Mouse (Mus musculus): ENCODE results near the gene Wbp1l. TPM values are rescaled to one million over a fixed set of nuclear protein-coding genes. Genes with fewer than 3 reads are reported as not detected.
A peak's percentile ranks its signal among the peaks of the same experiment; 100 is the strongest.

The Wbp1l gene
- polyA plus RNA-seq, 1 experiment from 2014 or later, result 30.3 TPM

- no peak overlapping the region for H3K4me3 ChIP-seq (ENCODE audit: low read depth, low read length)
- no peaks in the 10 kb centered on the region for H3K27me3 ChIP-seq (ENCODE audit: control insufficient read depth, insufficient read depth, low read length)
- H3K4me2 ChIP-seq, result no peak overlapping the region
- ATAC-seq (ENCODE audit: low FRiP score) (no peak), DNase-seq (ENCODE audit: low spot score, missing footprints) (peak; percentile 39)
- WGBS, result 98% methylated on average over 6 of the region's 6 CpGs
- H3K36me3 ChIP-seq (ENCODE audit: control insufficient read depth, insufficient read depth, low read length), result no peaks in the 10 kb centered on the region; the same call in 1 of the 2 replicates
- H3K9ac ChIP-seq (ENCODE audit: low read length), result no peak overlapping the region
- no peaks in the 10 kb centered on the region for H3K9me3 ChIP-seq (ENCODE audit: control insufficient read depth, low read length)
- no peaks in the 10 kb centered on the region for H3K4me1 ChIP-seq (ENCODE audit: control insufficient read depth, insufficient read depth, low read length)
- no peak overlapping the region for H3K27ac ChIP-seq (ENCODE audit: low read depth, low read length)
These were observed 7.3 kb upstream of the Wbp1l start for GRCm38 (mm10) chr19:46591575-46591974.

GRCm38 (mm10) chr19:46592751-46593439, 6.0 kb upstream of the Wbp1l start:
- no peak overlapping the region for H3K4me2 ChIP-seq
- H3K36me3 ChIP-seq (ENCODE audit: control insufficient read depth, insufficient read depth, low read length), result no peaks in the 10 kb centered on the region; the same call in 1 of the 2 replicates
- 90% methylated on average over 9 of the region's 9 CpGs for WGBS
- H3K9me3 ChIP-seq (ENCODE audit: control insufficient read depth, low read length), result no peaks in the 10 kb centered on the region
- H3K4me1 ChIP-seq (ENCODE audit: control insufficient read depth, insufficient read depth, low read length), result no peaks in the 10 kb centered on the region
- no peak overlapping the region for H3K9ac ChIP-seq (ENCODE audit: low read length)
- no peak overlapping the region for H3K27ac ChIP-seq (ENCODE audit: low read depth, low read length)
- DNase-seq (ENCODE audit: low spot score, missing footprints) (peak; percentile 45), ATAC-seq (ENCODE audit: low FRiP score) (no peak)
- H3K27me3 ChIP-seq (ENCODE audit: control insufficient read depth, insufficient read depth, low read length), result no peaks in the 10 kb centered on the region
- H3K4me3 ChIP-seq (ENCODE audit: low read depth, low read length), result no peak overlapping the region

- Histone ChIP-seq H3K4me3 (ENCODE audit: low read depth, low read length) (peak overlapping the region; percentile 75; the same call in 1 of the 2 replicates), H3K27ac (ENCODE audit: low read depth, low read length) (no peak overlapping the region), H3K27me3 (ENCODE audit: control insufficient read depth, insufficient read depth, low read length) (no peaks in the 10 kb centered on the region), H3K4me1 (ENCODE audit: control insufficient read depth, insufficient read depth, low read length) (peaks cover 10% of the 10 kb centered on the region), H3K36me3 (ENCODE audit: control insufficient read depth, insufficient read depth, low read length) (no peaks in the 10 kb centered on the region; the same call in 1 of the 2 replicates), H3K9me3 (ENCODE audit: control insufficient read depth, low read length) (no peaks in the 10 kb centered on the region), H3K4me2 (peak overlapping the region; percentile 40), H3K9ac (ENCODE audit: low read length) (no peak overlapping the region)
- DNase-seq (ENCODE audit: low spot score, missing footprints) (no peak), ATAC-seq (ENCODE audit: low FRiP score) (no peak)
- 84% methylated on average over 4 of the region's 4 CpGs for WGBS
These were observed 697 bp upstream of the Wbp1l start for GRCm38 (mm10) chr19:46598187-46598586.

GRCm38 (mm10) chr19:46599375-46600256, 732 bp downstream of the Wbp1l start:
- Histone ChIP-seq H3K4me3 (ENCODE audit: low read depth, low read length) (peak overlapping the region; percentile 75), H3K9me3 (ENCODE audit: control insufficient read depth, low read length) (no peaks in the 10 kb centered on the region), H3K27me3 (ENCODE audit: control insufficient read depth, insufficient read depth, low read length) (no peaks in the 10 kb centered on the region), H3K27ac (ENCODE audit: low read depth, low read length) (no peak overlapping the region), H3K4me2 (peak overlapping the region; percentile 91), H3K4me1 (ENCODE audit: control insufficient read depth, insufficient read depth, low read length) (peaks cover 10% of the 10 kb centered on the region), H3K9ac (ENCODE audit: low read length) (peak overlapping the region; percentile 73), H3K36me3 (ENCODE audit: control insufficient read depth, insufficient read depth, low read length) (no peaks in the 10 kb centered on the region; the same call in 1 of the 2 replicates)
- DNase-seq (ENCODE audit: low spot score, missing footprints) (peak; percentile 85), ATAC-seq (ENCODE audit: low FRiP score) (peak; percentile 12)
- 23% methylated on average over 22 of the region's 22 CpGs for WGBS

- Histone ChIP-seq H3K4me2 (no peak overlapping the region), H3K36me3 (ENCODE audit: control insufficient read depth, insufficient read depth, low read length) (no peaks in the 10 kb centered on the region), H3K27me3 (ENCODE audit: control insufficient read depth, insufficient read depth, low read length) (no peaks in the 10 kb centered on the region), H3K27ac (ENCODE audit: low read depth, low read length) (no peak overlapping the region), H3K9ac (ENCODE audit: low read length) (no peak overlapping the region), H3K4me3 (ENCODE audit: low read depth, low read length) (no peak overlapping the region), H3K9me3 (ENCODE audit: control insufficient read depth, low read length) (no peaks in the 10 kb centered on the region), H3K4me1 (ENCODE audit: control insufficient read depth, insufficient read depth, low read length) (peaks cover 10% of the 10 kb centered on the region)
- DNase-seq (ENCODE audit: low spot score, missing footprints) (peak; percentile 84), ATAC-seq (ENCODE audit: low FRiP score) (no peak)
- 88% methylated on average over 4 of the region's 4 CpGs for WGBS
These were observed 1.5 kb downstream of the Wbp1l start for GRCm38 (mm10) chr19:46600371-46600770.

GRCm38 (mm10) chr19:46601491-46601890, 2.6 kb downstream of the Wbp1l start:
- Histone ChIP-seq H3K36me3 (ENCODE audit: control insufficient read depth, insufficient read depth, low read length) (no peaks in the 10 kb centered on the region), H3K9me3 (ENCODE audit: control insufficient read depth, low read length) (no peaks in the 10 kb centered on the region), H3K27me3 (ENCODE audit: control insufficient read depth, insufficient read depth, low read length) (no peaks in the 10 kb centered on the region), H3K4me2 (no peak overlapping the region), H3K27ac (ENCODE audit: low read depth, low read length) (no peak overlapping the region), H3K9ac (ENCODE audit: low read length) (no peak overlapping the region), H3K4me1 (ENCODE audit: control insufficient read depth, insufficient read depth, low read length) (peaks cover 10% of the 10 kb centered on the region), H3K4me3 (ENCODE audit: low read depth, low read length) (no peak overlapping the region)
- ATAC-seq (ENCODE audit: low FRiP score), result no peak
- no peak for DNase-seq (ENCODE audit: low spot score, missing footprints)
- WGBS, result 92% methylated on average over 14 of the region's 14 CpGs

- peaks cover 10% of the 10 kb centered on the region for H3K4me1 ChIP-seq (ENCODE audit: control insufficient read depth, insufficient read depth, low read length)
- no peak overlapping the region for H3K4me2 ChIP-seq
- WGBS, result 98% methylated on average over 4 of the region's 4 CpGs
- no peak for DNase-seq (ENCODE audit: low spot score, missing footprints)
- H3K27ac ChIP-seq (ENCODE audit: low read depth, low read length), result no peak overlapping the region
- no peak overlapping the region for H3K9ac ChIP-seq (ENCODE audit: low read length)
- ATAC-seq (ENCODE audit: low FRiP score), result no peak
- no peaks in the 10 kb centered on the region for H3K27me3 ChIP-seq (ENCODE audit: control insufficient read depth, insufficient read depth, low read length)
- no peak overlapping the region for H3K4me3 ChIP-seq (ENCODE audit: low read depth, low read length)
- H3K36me3 ChIP-seq (ENCODE audit: control insufficient read depth, insufficient read depth, low read length), result no peaks in the 10 kb centered on the region
- no peaks in the 10 kb centered on the region for H3K9me3 ChIP-seq (ENCODE audit: control insufficient read depth, low read length)
These were observed 3.5 kb downstream of the Wbp1l start for GRCm38 (mm10) chr19:46602406-46602805.

- Histone ChIP-seq H3K9ac (ENCODE audit: low read length) (no peak overlapping the region), H3K9me3 (ENCODE audit: control insufficient read depth, low read length) (no peaks in the 10 kb centered on the region), H3K27me3 (ENCODE audit: control insufficient read depth, insufficient read depth, low read length) (no peaks in the 10 kb centered on the region), H3K4me2 (no peak overlapping the region), H3K4me1 (ENCODE audit: control insufficient read depth, insufficient read depth, low read length) (no peaks in the 10 kb centered on the region), H3K27ac (ENCODE audit: low read depth, low read length) (no peak overlapping the region), H3K36me3 (ENCODE audit: control insufficient read depth, insufficient read depth, low read length) (peaks cover 6% of the 10 kb centered on the region; the same call in 1 of the 2 replicates), H3K4me3 (ENCODE audit: low read depth, low read length) (no peak overlapping the region)
- DNase-seq (ENCODE audit: low spot score, missing footprints) (peak; percentile 19), ATAC-seq (ENCODE audit: low FRiP score) (no peak)
- 94% methylated on average over 13 of the region's 13 CpGs for WGBS
These were observed 7.8 kb downstream of the Wbp1l start for GRCm38 (mm10) chr19:46606718-46607117.

GRCm38 (mm10) chr19:46607424-46607823, 8.5 kb downstream of the Wbp1l start:
- DNase-seq (ENCODE audit: low spot score, missing footprints), result peak; percentile 72
- Histone ChIP-seq H3K27ac (ENCODE audit: low read depth, low read length) (no peak overlapping the region), H3K36me3 (ENCODE audit: control insufficient read depth, insufficient read depth, low read length) (peaks cover 6% of the 10 kb centered on the region; the same call in 1 of the 2 replicates), H3K4me1 (ENCODE audit: control insufficient read depth, insufficient read depth, low read length) (no peaks in the 10 kb centered on the region), H3K9ac (ENCODE audit: low read length) (no peak overlapping the region), H3K4me2 (no peak overlapping the region), H3K9me3 (ENCODE audit: control insufficient read depth, low read length) (no peaks in the 10 kb centered on the region), H3K27me3 (ENCODE audit: control insufficient read depth, insufficient read depth, low read length) (no peaks in the 10 kb centered on the region), H3K4me3 (ENCODE audit: low read depth, low read length) (no peak overlapping the region)
- no peak for ATAC-seq (ENCODE audit: low FRiP score)
- 78% methylated on average over 7 of the region's 7 CpGs for WGBS
